Mouse (Mus musculus): ENCODE measurements around the gene Nemf. TPM values are rescaled to one million over a fixed set of nuclear protein-coding genes. Genes with fewer than 3 reads are reported as not detected.

The Nemf gene
- total and polyA plus RNA-seq, 3 experiments, result 34.3 to 56.6 (median 44.9) TPM

DNA sequence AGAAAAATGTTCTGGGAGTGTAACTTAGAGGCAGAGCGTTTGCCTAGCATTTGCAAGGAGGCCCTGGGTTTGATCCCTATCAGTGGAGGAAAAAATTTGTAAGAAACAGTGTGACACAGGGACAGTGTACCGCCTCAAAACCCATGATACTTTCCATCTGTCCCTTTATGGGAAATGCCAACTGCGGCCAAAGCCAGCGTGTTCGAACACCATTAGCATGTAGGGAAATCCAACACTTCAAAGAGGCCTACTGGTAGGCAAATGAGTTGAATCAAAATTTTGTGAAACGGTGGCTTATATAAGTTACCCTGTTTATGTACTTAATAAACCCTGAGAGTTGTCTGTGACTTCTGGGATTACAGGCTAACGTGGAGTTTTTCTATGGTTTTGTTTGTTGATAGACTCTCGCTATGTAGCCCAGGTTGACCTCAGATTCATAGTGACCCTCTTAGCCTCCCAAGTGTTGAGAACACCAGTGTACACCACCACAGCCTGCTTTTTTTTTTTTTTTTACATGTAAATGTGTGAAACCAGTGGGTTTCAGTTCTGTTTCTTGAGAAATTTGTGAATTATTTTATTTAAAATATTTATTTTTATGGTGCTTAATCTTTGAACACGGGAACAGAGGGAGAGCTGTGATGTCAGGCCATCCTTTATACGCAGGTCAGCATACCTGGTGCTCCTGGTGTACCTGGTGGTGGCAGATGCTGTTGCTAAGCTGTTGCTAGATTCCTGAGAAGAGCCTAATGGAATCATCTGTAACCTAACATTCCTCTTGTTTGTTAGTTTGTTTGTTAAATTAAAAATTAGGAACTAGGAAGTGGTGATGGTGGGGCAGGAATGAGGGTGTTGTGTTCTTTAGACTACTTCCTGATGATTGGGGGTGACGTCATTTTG lies 21.8 kb upstream of the Nemf start:
- dilution Hi-C loops (cut with MboI; ENCODE audit: extremely low pct_ligation_motif_present, extremely low pct_unique_long_range_greater_than_20kb, low sequenced_read_pairs), result no loop called here
- in situ Hi-C loops (cut with MboI; ENCODE audit: low pct_ligation_motif_present, low pct_unique_long_range_greater_than_20kb, low sequenced_read_pairs), result no loop called here
- TF ChIP-seq SIN3A (IDR thresholded peaks at IDR 0.05; ENCODE audit: low read length), result peak; percentile 79
- TF ChIP-seq ELF1 (IDR thresholded peaks at IDR 0.05; ENCODE audit: low read depth, low read length), result peak; percentile 19; the same call in 1 of the 2 replicates
- peak; percentile 53 for TF ChIP-seq JUND (conservative IDR thresholded peaks at IDR 0.05; ENCODE audit: low read depth, low read length)
- 0 out of 2 replicates have a peak, but pooled peaks have one; percentile 64 for TF ChIP-seq TBP (conservative IDR thresholded peaks at IDR 0.05; ENCODE audit: low read depth, low read length)
- no peak for TF ChIP-seq PAX5 (IDR thresholded peaks at IDR 0.05; ENCODE audit: low read length)
- TF ChIP-seq POLR2A (IDR thresholded peaks at IDR 0.05; ENCODE audit: low read depth, low read length), result peak; percentile 21; the same call in 1 of the 2 replicates
- TF ChIP-seq KAT2A (IDR thresholded peaks at IDR 0.05; ENCODE audit: insufficient replicate concordance, low read length), result no peak
- TF ChIP-seq IRF4 (IDR thresholded peaks at IDR 0.05; ENCODE audit: low read depth, low read length), result peak; percentile 90
- TF ChIP-seq BHLHE40 (IDR thresholded peaks at IDR 0.05; ENCODE audit: low read depth, low read length), result peak; percentile 54
- TF ChIP-seq MYC (IDR thresholded peaks at IDR 0.05; ENCODE audit: low read depth, low read length), result peak; percentile 77
- TF ChIP-seq ETS1 (conservative IDR thresholded peaks at IDR 0.05; ENCODE audit: low read depth, low read length), result peak; percentile 79
- TF ChIP-seq MAFK (IDR thresholded peaks at IDR 0.05; ENCODE audit: insufficient replicate concordance, low read length), result peak; percentile 64; the same call in 1 of the 2 replicates
- TF ChIP-seq ZMIZ1 (IDR thresholded peaks at IDR 0.05; ENCODE audit: low read depth, low read length), result 0 out of 2 replicates have a peak, but pooled peaks have one; percentile 7
- TF ChIP-seq USF2 (conservative IDR thresholded peaks at IDR 0.05; ENCODE audit: low read depth, low read length), result no peak
- no peak for TF ChIP-seq USF1 (IDR thresholded peaks at IDR 0.05; ENCODE audit: low read depth, low read length)
- TF ChIP-seq TCF12 (IDR thresholded peaks at IDR 0.05; ENCODE audit: low read depth, low read length), result peak; percentile 83
- peak; percentile 55; the same call in 1 of the 2 replicates for TF ChIP-seq MAZ (IDR thresholded peaks at IDR 0.05; ENCODE audit: low read depth, low read length)
- peak; percentile 87 for TF ChIP-seq MEF2A (IDR thresholded peaks at IDR 0.05; ENCODE audit: borderline replicate concordance, low read depth, low read length)
- TF ChIP-seq POLR2AphosphoS2 (IDR thresholded peaks at IDR 0.05; ENCODE audit: low read depth, low read length), result peak; percentile 93
- TF ChIP-seq RAD21 (IDR thresholded peaks at IDR 0.05; ENCODE audit: low read depth, low read length), result no peak; the same call in none of the 2 replicates
- peak; percentile 62; the same call in 1 of the 2 replicates for TF ChIP-seq MAX (IDR thresholded peaks at IDR 0.05; ENCODE audit: low read length)
- TF ChIP-seq CTCF (conservative IDR thresholded peaks at IDR 0.05 in 1 of 2, IDR thresholded peaks at IDR 0.05 in 1 of 2; ENCODE audit: low read depth in 2 of 2, low read length in 2 of 2), result no peak
- TF ChIP-seq CHD1 (IDR thresholded peaks at IDR 0.05; ENCODE audit: low read depth, low read length), result peak; percentile 55; the same call in 1 of the 2 replicates
- TF ChIP-seq RCOR1 (conservative IDR thresholded peaks at IDR 0.05; ENCODE audit: low read depth, low read length), result peak; percentile 77; the same call in 1 of the 2 replicates
- TF ChIP-seq ZKSCAN1 (IDR thresholded peaks at IDR 0.05; ENCODE audit: borderline replicate concordance, low read depth, low read length), result no peak; the same call in 1 of the 2 replicates
- peak; percentile 67; the same call in 1 of the 2 replicates for TF ChIP-seq CHD2 (IDR thresholded peaks at IDR 0.05; ENCODE audit: low read length)
- peak; percentile 98 for TF ChIP-seq ZNF384 (IDR thresholded peaks at IDR 0.05; ENCODE audit: low read depth, low read length)
- no peak for TF ChIP-seq NELFE (IDR thresholded peaks at IDR 0.05; ENCODE audit: low read depth, low read length)
- TF ChIP-seq ZC3H11A (IDR thresholded peaks at IDR 0.05; ENCODE audit: low read depth, low read length), result no peak
- peak; percentile 50; the same call in 1 of the 2 replicates for TF ChIP-seq JUN (IDR thresholded peaks at IDR 0.05; ENCODE audit: insufficient read depth, low read depth, low read length)
- TF ChIP-seq E2F4 (IDR thresholded peaks at IDR 0.05; ENCODE audit: insufficient replicate concordance, low read depth, low read length), result 0 out of 2 replicates have a peak, but pooled peaks have one; percentile 58
- TF ChIP-seq GABPA (IDR thresholded peaks at IDR 0.05; ENCODE audit: insufficient replicate concordance, low read depth, low read length), result no peak
- TF ChIP-seq SMC3 (IDR thresholded peaks at IDR 0.05; ENCODE audit: low read depth, low read length), result peak; percentile 16; the same call in 1 of the 2 replicates
- no peak for TF ChIP-seq NRF1 (IDR thresholded peaks at IDR 0.05; ENCODE audit: low read depth, low read length)
- peak; percentile 76; the same call in 1 of the 2 replicates for TF ChIP-seq MXI1 (IDR thresholded peaks at IDR 0.05; ENCODE audit: low read depth, low read length)
- peak; percentile 86 for TF ChIP-seq EP300 (IDR thresholded peaks at IDR 0.05; ENCODE audit: low read length)
- TF ChIP-seq UBTF (IDR thresholded peaks at IDR 0.05; ENCODE audit: low read depth, low read length), result 0 out of 2 replicates have a peak, but pooled peaks have one; percentile 47

More for the DNA sequence above, 21.8 kb upstream of the Nemf start:
- peak; percentile 90 for DNase-seq (ENCODE audit: extremely low read depth)
- Histone ChIP-seq H3K9ac (ENCODE audit: insufficient read depth, low read depth) (peak overlapping the region; percentile 71), H3K4me3 (replicated peaks in 1 of 3; ENCODE audit: low read depth in 2 of 3, low read length in 2 of 3, poor library complexity in 1 of 3) (no peak overlapping the region), H3K27me3 (replicated peaks) (no peaks in the 10 kb centered on the region), H3K36me3 (replicated peaks in 1 of 2; ENCODE audit: control insufficient read depth in 1 of 2, insufficient read depth in 1 of 2, low read length in 1 of 2) (peaks cover 1 to 13% of the 10 kb centered on the region in 2 experiments), H3K79me2 (replicated peaks; ENCODE audit: control insufficient read depth, extremely low read depth, insufficient read depth, poor library complexity, severe bottlenecking) (peaks cover 19% of the 10 kb centered on the region), H3K27ac (ENCODE audit: insufficient read depth, low read depth) (peak overlapping the region; percentile 98), H3K9me3 (replicated peaks; ENCODE audit: low read length) (no peaks in the 10 kb centered on the region), H3K4me1 (ENCODE audit: control insufficient read depth in 1 of 2, insufficient read depth in 2 of 2) (peaks cover 5 to 30% of the 10 kb centered on the region in 2 experiments; a peak in 2 of 4 replicates), H3K4me2 (ENCODE audit: insufficient read depth, low read depth, poor library complexity, severe bottlenecking) (peak overlapping the region; percentile 84)

All from CH12.LX (cell line).